Mouse (Mus musculus): ENCODE results near the gene Zfp292. TPM values are rescaled to one million over a fixed set of nuclear protein-coding genes. Genes with fewer than 3 reads are reported as not detected.

The Zfp292 gene
- polyA plus RNA-seq, 1 experiment from 2014 or later = 27.3 TPM

DNA sequence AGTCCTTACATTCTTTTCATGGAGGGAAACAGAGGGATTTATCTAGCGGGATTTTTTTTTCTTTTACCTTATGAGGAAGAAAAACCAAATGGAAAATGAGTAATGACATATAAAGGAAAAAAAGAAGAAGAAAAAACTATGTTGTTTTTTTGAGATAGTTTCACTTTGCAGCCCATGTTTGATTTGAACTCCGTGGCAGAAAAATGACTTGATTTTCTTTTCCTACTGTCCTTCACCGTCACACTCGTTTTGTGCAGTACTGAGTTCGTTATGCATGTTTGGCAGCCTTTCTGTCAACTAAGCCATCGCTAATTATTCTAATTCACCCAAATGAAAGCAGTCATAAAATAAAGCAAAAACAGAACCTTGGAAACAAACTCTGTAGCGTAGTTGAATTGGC lies 4.5 kb upstream of the Zfp292 start:
- no peak for ATAC-seq
- peaks cover 7% of the 10 kb centered on the region; the same call in 1 of the 2 replicates for H3K27me3 ChIP-seq (ENCODE audit: control insufficient read depth, insufficient read depth, low read depth, low read length)
- 14% methylated on average over 7 of the region's 7 CpGs for WGBS
- peak overlapping the region; percentile 96 for H3K27ac ChIP-seq (ENCODE audit: low read length)
- H3K4me1 ChIP-seq (ENCODE audit: control insufficient read depth, insufficient read depth, low read length) = peaks cover 15% of the 10 kb centered on the region
- H3K36me3 ChIP-seq (ENCODE audit: control insufficient read depth, insufficient read depth, low read length) = no peaks in the 10 kb centered on the region
- H3K4me2 ChIP-seq (ENCODE audit: low read length) = peak overlapping the region; percentile 83
- H3K4me3 ChIP-seq (ENCODE audit: low read depth, low read length) = peak overlapping the region; percentile 81
- no peaks in the 10 kb centered on the region for H3K9me3 ChIP-seq (replicated peaks; ENCODE audit: control insufficient read depth, low read length, poor library complexity, severe bottlenecking)
- peak overlapping the region; percentile 93 for H3K9ac ChIP-seq (ENCODE audit: low read depth, low read length)

- H3K4me2 ChIP-seq (ENCODE audit: low read length) = peak overlapping the region; percentile 83
- WGBS = under 1% methylated on average over 48 of the region's 48 CpGs
- H3K9ac ChIP-seq (ENCODE audit: low read depth, low read length) = peak overlapping the region; percentile 93
- no peaks in the 10 kb centered on the region for H3K36me3 ChIP-seq (ENCODE audit: control insufficient read depth, insufficient read depth, low read length)
- H3K27me3 ChIP-seq (ENCODE audit: control insufficient read depth, insufficient read depth, low read depth, low read length) = peaks cover 7% of the 10 kb centered on the region; the same call in 1 of the 2 replicates
- peak overlapping the region; percentile 81 for H3K4me3 ChIP-seq (ENCODE audit: low read depth, low read length)
- H3K9me3 ChIP-seq (replicated peaks; ENCODE audit: control insufficient read depth, low read length, poor library complexity, severe bottlenecking) = no peaks in the 10 kb centered on the region
- H3K4me1 ChIP-seq (ENCODE audit: control insufficient read depth, insufficient read depth, low read length) = peaks cover 15% of the 10 kb centered on the region
- ATAC-seq = peak; percentile 78
- peak overlapping the region; percentile 96 for H3K27ac ChIP-seq (ENCODE audit: low read length)
Measured at GRCm38 (mm10) chr4:34886490-34887111, 3.8 kb upstream of the Zfp292 start.

- H3K27ac ChIP-seq (ENCODE audit: low read length) = no peak overlapping the region
- peak overlapping the region; percentile 83 for H3K4me2 ChIP-seq (ENCODE audit: low read length)
- no peaks in the 10 kb centered on the region for H3K9me3 ChIP-seq (replicated peaks; ENCODE audit: control insufficient read depth, low read length, poor library complexity, severe bottlenecking)
- peaks cover 21% of the 10 kb centered on the region for H3K4me1 ChIP-seq (ENCODE audit: control insufficient read depth, insufficient read depth, low read length)
- H3K9ac ChIP-seq (ENCODE audit: low read depth, low read length) = no peak overlapping the region; the same call in 1 of the 2 replicates
- H3K4me3 ChIP-seq (ENCODE audit: low read depth, low read length) = no peak overlapping the region; the same call in 1 of the 2 replicates
- no peak for ATAC-seq
- WGBS = 67% methylated on average over 9 of the region's 9 CpGs
- H3K27me3 ChIP-seq (ENCODE audit: control insufficient read depth, insufficient read depth, low read depth, low read length) = peaks cover 7% of the 10 kb centered on the region; the same call in 1 of the 2 replicates
- H3K36me3 ChIP-seq (ENCODE audit: control insufficient read depth, insufficient read depth, low read length) = no peaks in the 10 kb centered on the region
Measured at GRCm38 (mm10) chr4:34885631-34886351, 3.0 kb upstream of the Zfp292 start.

DNA sequence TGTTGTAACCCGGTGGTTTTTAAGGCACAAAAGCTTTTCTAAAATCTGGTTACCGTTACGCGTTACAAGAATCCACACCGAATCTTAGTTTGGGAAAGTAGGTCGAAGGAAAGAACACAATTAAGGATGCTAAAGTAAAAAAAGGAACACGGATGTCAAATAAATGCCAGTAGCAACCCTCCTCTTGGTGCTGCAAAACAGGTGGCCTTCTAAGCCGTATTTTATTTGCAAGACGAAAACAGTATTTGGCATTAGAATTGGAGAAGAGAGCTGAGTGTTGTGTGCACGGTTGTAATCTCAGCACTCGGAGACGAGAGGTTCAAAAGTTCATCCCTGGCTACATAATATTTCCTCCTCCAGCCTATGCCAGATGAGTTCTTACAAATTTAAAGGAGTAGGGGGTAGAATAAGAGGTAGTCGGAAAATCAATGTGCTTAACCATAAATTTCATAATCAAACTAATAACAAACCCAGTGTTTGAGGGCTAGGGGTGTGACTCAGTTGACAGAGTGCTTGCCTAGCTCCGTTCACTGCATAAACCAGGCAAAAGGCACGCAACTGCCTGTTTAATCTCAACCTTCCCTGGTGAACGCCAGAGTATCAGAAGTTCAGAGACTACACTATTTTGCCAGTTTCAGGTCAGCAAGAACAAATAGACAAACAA lies 738 bp upstream of the Zfp292 start:
- H3K4me3 ChIP-seq (ENCODE audit: low read depth, low read length) = peak overlapping the region; percentile 100
- no peaks in the 10 kb centered on the region for H3K27me3 ChIP-seq (ENCODE audit: control insufficient read depth, insufficient read depth, low read depth, low read length)
- H3K36me3 ChIP-seq (ENCODE audit: control insufficient read depth, insufficient read depth, low read length) = no peaks in the 10 kb centered on the region
- 41% methylated on average over 16 of the region's 16 CpGs for WGBS
- peaks cover 29% of the 10 kb centered on the region for H3K4me1 ChIP-seq (ENCODE audit: control insufficient read depth, insufficient read depth, low read length)
- peak overlapping the region; percentile 99 for H3K27ac ChIP-seq (ENCODE audit: low read length)
- H3K9ac ChIP-seq (ENCODE audit: low read depth, low read length) = peak overlapping the region; percentile 99
- no peaks in the 10 kb centered on the region for H3K9me3 ChIP-seq (replicated peaks; ENCODE audit: control insufficient read depth, low read length, poor library complexity, severe bottlenecking)
- H3K4me2 ChIP-seq (ENCODE audit: low read length) = peak overlapping the region; percentile 72
- no peak for ATAC-seq

GRCm38 (mm10) chr4:34882291-34882769 lies 430 bp downstream of the Zfp292 start:
- Histone ChIP-seq H3K4me1 (ENCODE audit: control insufficient read depth, insufficient read depth, low read length) (peaks cover 25% of the 10 kb centered on the region), H3K9me3 (replicated peaks; ENCODE audit: control insufficient read depth, low read length, poor library complexity, severe bottlenecking) (no peaks in the 10 kb centered on the region), H3K27ac (ENCODE audit: low read length) (peak overlapping the region; percentile 99), H3K27me3 (ENCODE audit: control insufficient read depth, insufficient read depth, low read depth, low read length) (no peaks in the 10 kb centered on the region), H3K4me2 (ENCODE audit: low read length) (peak overlapping the region; percentile 58), H3K4me3 (ENCODE audit: low read depth, low read length) (peak overlapping the region; percentile 100), H3K9ac (ENCODE audit: low read depth, low read length) (peak overlapping the region; percentile 99), H3K36me3 (ENCODE audit: control insufficient read depth, insufficient read depth, low read length) (no peaks in the 10 kb centered on the region)
- ATAC-seq = peak; percentile 53
- 0% methylated on average over 48 of the region's 58 CpGs for WGBS

GRCm38 (mm10) chr4:34881851-34882250 lies 909 bp downstream of the Zfp292 start:
- H3K27ac ChIP-seq (ENCODE audit: low read length) = peak overlapping the region; percentile 99
- no peaks in the 10 kb centered on the region for H3K36me3 ChIP-seq (ENCODE audit: control insufficient read depth, insufficient read depth, low read length)
- peaks cover 25% of the 10 kb centered on the region for H3K4me1 ChIP-seq (ENCODE audit: control insufficient read depth, insufficient read depth, low read length)
- ATAC-seq = no peak
- H3K4me2 ChIP-seq (ENCODE audit: low read length) = peak overlapping the region; percentile 58
- peak overlapping the region; percentile 99 for H3K9ac ChIP-seq (ENCODE audit: low read depth, low read length)
- H3K4me3 ChIP-seq (ENCODE audit: low read depth, low read length) = peak overlapping the region; percentile 100
- no peaks in the 10 kb centered on the region for H3K9me3 ChIP-seq (replicated peaks; ENCODE audit: control insufficient read depth, low read length, poor library complexity, severe bottlenecking)
- WGBS = 7% methylated on average over 4 of the region's 4 CpGs
- H3K27me3 ChIP-seq (ENCODE audit: control insufficient read depth, insufficient read depth, low read depth, low read length) = no peaks in the 10 kb centered on the region

DNA sequence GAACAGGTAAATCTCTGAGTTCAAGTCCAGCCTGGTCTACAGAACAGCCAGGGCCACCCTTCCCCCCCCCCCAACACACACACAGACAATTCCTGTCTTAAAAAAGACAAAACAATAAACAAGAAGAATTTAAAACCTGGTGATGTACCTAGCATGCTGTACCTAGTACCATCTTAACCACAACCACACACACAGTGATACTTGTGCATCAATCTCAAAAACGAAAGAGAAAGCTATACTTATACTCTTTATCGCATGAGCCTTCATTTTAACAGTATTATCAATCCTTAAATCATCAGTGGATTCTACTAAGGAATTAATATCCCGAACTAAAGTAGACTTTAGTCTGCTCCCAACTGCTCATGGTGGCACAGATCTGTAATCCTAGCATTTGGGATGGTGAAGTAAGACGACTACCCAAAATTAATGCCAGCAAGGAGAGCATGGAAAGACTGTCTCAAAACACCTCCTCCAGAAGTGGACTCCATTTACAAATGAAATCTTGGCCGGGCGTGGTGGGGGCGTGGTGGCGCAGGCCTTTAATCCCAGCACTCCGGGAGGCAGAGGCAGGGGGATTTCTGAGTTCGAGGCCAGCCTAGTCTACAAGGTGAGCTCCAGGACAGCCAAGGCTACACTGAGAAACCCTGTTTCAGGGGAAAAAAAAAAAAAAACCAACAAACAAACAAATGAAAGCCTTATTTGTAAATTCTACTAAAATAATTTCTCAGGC lies 1.7 kb downstream of the Zfp292 start:
- Histone ChIP-seq H3K27ac (ENCODE audit: low read length) (no peak overlapping the region), H3K9ac (ENCODE audit: low read depth, low read length) (0 out of 2 replicates have a peak overlapping the region, but pooled peaks have one; percentile 99), H3K4me2 (ENCODE audit: low read length) (peak overlapping the region; percentile 58), H3K9me3 (replicated peaks; ENCODE audit: control insufficient read depth, low read length, poor library complexity, severe bottlenecking) (no peaks in the 10 kb centered on the region), H3K36me3 (ENCODE audit: control insufficient read depth, insufficient read depth, low read length) (no peaks in the 10 kb centered on the region), H3K4me1 (ENCODE audit: control insufficient read depth, insufficient read depth, low read length) (peaks cover 22% of the 10 kb centered on the region), H3K27me3 (ENCODE audit: control insufficient read depth, insufficient read depth, low read depth, low read length) (no peaks in the 10 kb centered on the region), H3K4me3 (ENCODE audit: low read depth, low read length) (peak overlapping the region; percentile 100)
- ATAC-seq = no peak
- 86% methylated on average over 10 of the region's 10 CpGs for WGBS

DNA sequence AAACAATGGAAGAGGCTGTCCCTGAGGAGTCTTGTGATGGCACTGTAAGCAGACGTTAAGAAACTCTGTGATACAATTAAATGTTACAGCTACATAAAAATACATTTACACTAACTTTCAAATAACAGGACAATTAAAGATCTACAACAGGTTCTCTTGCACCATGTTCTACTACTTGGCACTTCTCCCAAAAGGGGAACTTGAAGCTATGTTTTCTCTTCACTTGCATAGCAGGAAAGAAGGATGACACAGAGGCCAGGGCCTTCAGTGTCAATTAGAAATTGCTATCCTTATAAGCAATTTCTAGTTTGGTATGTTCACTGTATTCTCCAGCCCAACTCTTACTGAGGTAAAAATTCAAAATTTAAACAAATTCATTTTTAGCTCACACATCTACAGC lies 8.5 kb downstream of the Zfp292 start:
- no peak for ATAC-seq
- H3K4me3 ChIP-seq (ENCODE audit: low read depth, low read length) = no peak overlapping the region
- no peaks in the 10 kb centered on the region for H3K27me3 ChIP-seq (ENCODE audit: control insufficient read depth, insufficient read depth, low read depth, low read length)
- H3K4me2 ChIP-seq (ENCODE audit: low read length) = no peak overlapping the region
- no peaks in the 10 kb centered on the region for H3K36me3 ChIP-seq (ENCODE audit: control insufficient read depth, insufficient read depth, low read length)
- H3K27ac ChIP-seq (ENCODE audit: low read length) = no peak overlapping the region
- H3K9ac ChIP-seq (ENCODE audit: low read depth, low read length) = no peak overlapping the region
- 80% methylated on average over 1 of the region's 1 CpGs for WGBS
- H3K4me1 ChIP-seq (ENCODE audit: control insufficient read depth, insufficient read depth, low read length) = peaks cover 11% of the 10 kb centered on the region
- H3K9me3 ChIP-seq (replicated peaks; ENCODE audit: control insufficient read depth, low read length, poor library complexity, severe bottlenecking) = no peaks in the 10 kb centered on the region

Data from midbrain, embryonic 16.5 days (tissue).